Mouse (Mus musculus): ENCODE results near the gene Lcn4.

- no peak for TF ChIP-seq CTCF (IDR thresholded peaks at IDR 0.05)
- TF ChIP-seq EP300 (IDR thresholded peaks at IDR 0.05; ENCODE audit: insufficient read depth, low read depth, low read length): no peak
Observed at GRCm38 (mm10) chr2:26633953-26634530, 37.0 kb downstream of the Lcn4 start.

All from heart, adult 2 months (tissue).